Mouse (Mus musculus): ENCODE results near the gene Polr1c. TPM values are rescaled to one million over a fixed set of nuclear protein-coding genes. Genes with fewer than 3 reads are reported as not detected.

The Polr1c gene
- total and polyA plus RNA-seq, 3 experiments: 195 to 197 TPM; not detected in 1

GRCm38 (mm10) chr17:46272675-46273074 is 24.8 kb upstream of the Polr1c start:
- TF ChIP-seq MYB (IDR thresholded peaks at IDR 0.05; ENCODE audit: low read depth, low read length) (no peak), MAX (IDR thresholded peaks at IDR 0.05; ENCODE audit: low read length) (no peak), TAL1 (IDR thresholded peaks at IDR 0.05; ENCODE audit: low read length) (no peak), USF1 (IDR thresholded peaks at IDR 0.05; ENCODE audit: low read depth, low read length) (no peak), MAFK (IDR thresholded peaks at IDR 0.05; ENCODE audit: borderline replicate concordance, low read depth, low read length) (no peak)
- Histone ChIP-seq H3K27me3 (ENCODE audit: control insufficient read depth in 1 of 2, insufficient read depth in 2 of 2, low read length in 2 of 2) (no peaks in the 10 kb centered on the region), H3K4me1 (ENCODE audit: control insufficient read depth in 1 of 2, insufficient read depth in 2 of 2, low read length in 2 of 2) (no peaks in the 10 kb centered on the region), H3K79me2 (ENCODE audit: control insufficient read depth, insufficient read depth, low read length, poor library complexity) (no peaks in the 10 kb centered on the region), H3K4me3 (ENCODE audit: control insufficient read depth in 1 of 2, insufficient read depth in 1 of 2, low read depth in 2 of 2, low read length in 2 of 2) (no peak overlapping the region), H3K27ac (ENCODE audit: control insufficient read depth, low read depth, low read length) (no peak overlapping the region), H3K9ac (ENCODE audit: control insufficient read depth, low read depth, low read length, poor library complexity, severe bottlenecking) (no peak overlapping the region), H3K9me3 (replicated peaks; ENCODE audit: insufficient read depth, low read length) (no peaks in the 10 kb centered on the region), H3K36me3 (ENCODE audit: control insufficient read depth in 1 of 2, insufficient read depth in 2 of 2, low read length in 2 of 2) (peaks cover 0 to 4% of the 10 kb centered on the region in 2 experiments; a peak in 1 of 4 replicates)
- DNase-seq (ENCODE audit: low read depth, low spot score): no peak

GRCm38 (mm10) chr17:46272058-46272457 is 24.2 kb upstream of the Polr1c start:
- Histone ChIP-seq H3K27me3 (ENCODE audit: control insufficient read depth in 1 of 2, insufficient read depth in 2 of 2, low read length in 2 of 2) (no peaks in the 10 kb centered on the region), H3K36me3 (ENCODE audit: control insufficient read depth in 1 of 2, insufficient read depth in 2 of 2, low read length in 2 of 2) (peaks cover 0 to 4% of the 10 kb centered on the region in 2 experiments; a peak in 1 of 4 replicates), H3K9ac (ENCODE audit: control insufficient read depth, low read depth, low read length, poor library complexity, severe bottlenecking) (no peak overlapping the region), H3K27ac (ENCODE audit: control insufficient read depth, low read depth, low read length) (no peak overlapping the region), H3K4me3 (ENCODE audit: control insufficient read depth in 1 of 2, insufficient read depth in 1 of 2, low read depth in 2 of 2, low read length in 2 of 2) (no peak overlapping the region), H3K4me1 (ENCODE audit: control insufficient read depth in 1 of 2, insufficient read depth in 2 of 2, low read length in 2 of 2) (no peaks in the 10 kb centered on the region), H3K79me2 (ENCODE audit: control insufficient read depth, insufficient read depth, low read length, poor library complexity) (no peaks in the 10 kb centered on the region), H3K9me3 (replicated peaks; ENCODE audit: insufficient read depth, low read length) (no peaks in the 10 kb centered on the region)
- DNase-seq (ENCODE audit: low read depth, low spot score): no peak
- no peak for TF ChIP-seq GATA1 (IDR thresholded peaks at IDR 0.05; ENCODE audit: low read depth, low read length)
- no peak for TF ChIP-seq JUND (IDR thresholded peaks at IDR 0.05; ENCODE audit: low read depth, low read length)
- TF ChIP-seq ETS1 (IDR thresholded peaks at IDR 0.05; ENCODE audit: low read depth, low read length): no peak

GRCm38 (mm10) chr17:46269771-46270534 is 22.1 kb upstream of the Polr1c start:
- Histone ChIP-seq H3K27ac (ENCODE audit: control insufficient read depth, low read depth, low read length) (no peak overlapping the region), H3K27me3 (ENCODE audit: control insufficient read depth in 1 of 2, insufficient read depth in 2 of 2, low read length in 2 of 2) (no peaks in the 10 kb centered on the region), H3K36me3 (ENCODE audit: control insufficient read depth in 1 of 2, insufficient read depth in 2 of 2, low read length in 2 of 2) (peaks cover 0 to 6% of the 10 kb centered on the region in 2 experiments; a peak in 2 of 4 replicates), H3K79me2 (ENCODE audit: control insufficient read depth, insufficient read depth, low read length, poor library complexity) (no peaks in the 10 kb centered on the region), H3K4me3 (ENCODE audit: control insufficient read depth in 1 of 2, insufficient read depth in 1 of 2, low read depth in 2 of 2, low read length in 2 of 2) (no peak overlapping the region), H3K4me1 (ENCODE audit: control insufficient read depth in 1 of 2, insufficient read depth in 2 of 2, low read length in 2 of 2) (no peaks in the 10 kb centered on the region), H3K9ac (ENCODE audit: control insufficient read depth, low read depth, low read length, poor library complexity, severe bottlenecking) (no peak overlapping the region), H3K9me3 (replicated peaks; ENCODE audit: insufficient read depth, low read length) (no peaks in the 10 kb centered on the region)
- no peak for TF ChIP-seq GABPA (IDR thresholded peaks at IDR 0.05; ENCODE audit: low read depth, low read length)
- DNase-seq (ENCODE audit: low read depth, low spot score): no peak

All from MEL (cell line).